Mouse (Mus musculus): ENCODE data around the gene Arpp19.

- no peak for TF ChIP-seq CTCF (IDR thresholded peaks at IDR 0.05; ENCODE audit: control insufficient read depth, insufficient read depth, low read length)
- no peak for TF ChIP-seq POLR2A (IDR thresholded peaks at IDR 0.05; ENCODE audit: borderline replicate concordance, control insufficient read depth, low read depth, low read length)
Measured at GRCm38 (mm10) chr9:74996349-74996748, 41.1 kb upstream of the Arpp19 start.
